Mouse (Mus musculus): ENCODE results near the gene Pam16.
"Not testable (repeated sequence)": the region's sequence is repeated elsewhere in the genome, so short reads cannot be mapped to it uniquely, and the experiment has no call there.

The Pam16 gene

GRCm38 (mm10) chr16:4587516-4588210 is 37.1 kb downstream of the Pam16 start:
- peak; percentile 82 for DNase-seq

- peak; percentile 99 for DNase-seq
These were observed 38.2 kb downstream of the Pam16 start for GRCm38 (mm10) chr16:4586531-4587123.

- no peak for DNase-seq
These were observed 38.9 kb downstream of the Pam16 start for GRCm38 (mm10) chr16:4585642-4586530.

- no peak for DNase-seq
These were observed 40.4 kb downstream of the Pam16 start for GRCm38 (mm10) chr16:4584438-4584837.

- no peak for DNase-seq
These were observed 41.0 kb downstream of the Pam16 start for GRCm38 (mm10) chr16:4583807-4584206.

- not testable (repeated sequence) for DNase-seq
These were observed 43.6 kb downstream of the Pam16 start for GRCm38 (mm10) chr16:4581179-4581578.

GRCm38 (mm10) chr16:4578630-4579029 is 46.2 kb downstream of the Pam16 start:
- DNase-seq, result no peak

- no peak for DNase-seq
These were observed 47.9 kb downstream of the Pam16 start for GRCm38 (mm10) chr16:4576873-4577272.

GRCm38 (mm10) chr16:4576038-4576437 is 48.8 kb downstream of the Pam16 start:
- no peak for DNase-seq

- DNase-seq, result no peak
These were observed 54.1 kb downstream of the Pam16 start for GRCm38 (mm10) chr16:4570737-4571136.

GRCm38 (mm10) chr16:4567912-4568311 is 56.9 kb downstream of the Pam16 start:
- peak; percentile 74 for DNase-seq
